Mouse (Mus musculus): Measurements from ENCODE around the gene Vmn1r73. TPM values are rescaled to one million over a fixed set of nuclear protein-coding genes. Genes with fewer than 3 reads are reported as not detected.

The Vmn1r73 gene
- not detected in 2 replicates for polyA plus RNA-seq (2016; fragmentation: Nextera tagmentation; extraction: Ambion mirVana)

- no peaks in the 10 kb centered on the region for H3K36me3 ChIP-seq
- ATAC-seq (ENCODE audit: insufficient number of reproducible peaks, low FRiP score) = no peak
- WGBS = 80% methylated on average over 1 of the region's 1 CpGs
Measured at GRCm38 (mm10) chr7:11729966-11730365, at the start of gene Vmn1r73. Gene Vmn1r73 (plus strand): TSS chr7:11730266.

More at GRCm38 (mm10) chr7:11729966-11730365, at the start of gene Vmn1r73:
- Histone ChIP-seq H3K27ac (ENCODE audit: poor library complexity, severe bottlenecking) (no peak within 1 kb of the TSS), H3K9me3 (replicated peaks) (peaks cover 18% of the 10 kb centered on the region), H3K4me3 (no peak within 1 kb of the TSS), H3K27me3 (replicated peaks) (no peaks in the 10 kb centered on the region), H3K4me1 (replicated peaks) (no peaks in the 10 kb centered on the region), H3K9ac (no peak within 1 kb of the TSS), H3K4me2 (no peak within 1 kb of the TSS)

Other genes starting within 250 kb of the Vmn1r73 start
- gene Zscan4-ps2, start 216.0 kb upstream of the Vmn1r73 start, polyA plus RNA-seq (2016; fragmentation: Nextera tagmentation; extraction: Ambion mirVana) = not detected in 2 replicates
- gene Zscan4-ps3, start 121.0 kb upstream of the Vmn1r73 start, polyA plus RNA-seq (2016; fragmentation: Nextera tagmentation; extraction: Ambion mirVana) = not detected in 2 replicates
- not detected in 2 replicates for gene Vmn1r72, start 50.1 kb upstream of the Vmn1r73 start, polyA plus RNA-seq (2016; fragmentation: Nextera tagmentation; extraction: Ambion mirVana)
- not detected in 2 replicates for gene Vmn1r74, start 103.7 kb downstream of the Vmn1r73 start, polyA plus RNA-seq (2016; fragmentation: Nextera tagmentation; extraction: Ambion mirVana)
- gene Vmn1r75, start 144.4 kb downstream of the Vmn1r73 start, polyA plus RNA-seq (2016; fragmentation: Nextera tagmentation; extraction: Ambion mirVana) = not detected in 2 replicates
- not detected in 2 replicates for gene Vmn1r76, start 207.9 kb downstream of the Vmn1r73 start, polyA plus RNA-seq (2016; fragmentation: Nextera tagmentation; extraction: Ambion mirVana)